Mouse (Mus musculus): ENCODE results near the gene Acat1.

Gene Acat1

DNA sequence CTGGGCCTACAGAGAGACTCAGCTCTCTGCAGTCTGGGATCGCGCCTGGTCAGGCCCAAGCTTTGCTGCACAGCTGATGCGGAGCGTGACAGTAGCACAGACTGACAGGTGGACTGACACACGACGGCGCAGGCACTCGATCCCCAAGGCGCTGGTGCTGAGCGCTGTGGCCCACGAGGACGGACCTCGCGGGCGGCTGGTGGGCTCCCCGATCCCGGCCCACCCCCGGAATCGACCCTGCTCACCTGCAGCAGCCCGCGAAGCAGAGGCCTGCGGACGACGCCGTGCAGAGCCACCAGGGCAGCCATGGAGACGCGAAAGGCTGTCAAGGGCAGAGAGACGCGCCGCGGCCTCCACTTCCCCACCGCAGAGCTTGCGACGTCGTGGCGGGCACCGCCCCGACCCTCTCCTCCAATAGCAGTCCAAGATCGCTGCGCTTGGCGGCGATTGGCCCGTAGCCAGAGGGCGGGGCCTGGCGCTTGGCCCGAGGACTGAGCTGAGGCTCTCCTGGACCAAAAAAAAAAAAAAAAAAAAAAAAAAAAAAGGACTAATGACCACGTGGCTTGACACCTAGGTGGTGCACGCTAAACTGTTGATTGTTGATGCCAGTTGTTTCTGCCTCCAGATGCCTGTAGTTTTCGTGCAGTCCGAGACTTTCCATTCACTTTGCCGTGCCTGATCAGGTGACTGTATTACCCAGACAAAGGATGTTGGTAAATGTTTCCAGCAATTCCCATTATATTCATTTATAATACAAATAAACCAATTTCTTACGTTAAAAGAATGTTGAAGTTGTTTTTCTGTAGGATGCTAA, at the start of gene Acat1:
Gene Acat1 (minus strand): TSS at position 415 of the 814 bp plus-strand sequence.
- CTCF ChIA-PET, result no interaction called here

DNA sequence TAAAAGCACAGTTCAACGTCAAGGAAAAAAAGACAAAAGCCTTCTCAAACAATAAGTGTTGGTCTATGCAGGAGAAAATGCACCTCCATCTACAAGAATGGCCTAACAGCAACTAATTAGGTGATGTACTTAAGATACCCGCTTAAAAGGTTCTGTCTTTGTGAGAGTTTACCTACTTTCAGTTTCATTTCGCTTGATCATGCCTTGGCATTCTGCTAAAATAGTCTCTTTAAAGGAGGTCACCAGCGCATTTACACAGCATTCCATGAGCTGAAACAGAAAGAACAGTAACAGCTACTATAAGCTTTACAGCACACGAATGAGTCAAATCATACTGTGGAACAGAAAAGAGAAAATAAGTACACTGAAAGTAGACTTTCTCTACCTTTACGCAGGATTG, 24.6 kb upstream of the Acat1 start:
- CTCF ChIA-PET, result no interaction called here

DNA sequence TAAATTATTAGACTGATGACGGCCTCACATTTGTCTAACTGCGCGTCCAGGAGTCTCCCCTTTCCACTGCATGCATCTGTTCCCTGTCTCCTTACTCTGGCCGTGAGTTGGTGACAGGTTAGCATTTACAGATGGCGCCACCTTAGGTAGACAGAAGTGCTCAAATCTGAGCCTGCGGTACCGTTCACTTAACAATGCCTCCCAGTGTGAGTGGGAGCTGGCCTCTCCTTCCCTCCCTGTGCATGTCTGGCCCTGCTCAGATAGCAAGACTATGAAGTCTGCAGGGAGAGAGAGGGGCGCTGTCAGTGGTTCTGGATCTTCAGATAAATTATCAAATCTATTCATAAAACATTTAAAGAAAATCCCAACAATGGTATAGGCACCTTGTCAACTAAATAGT, 5.1 kb upstream of the Acat1 start:
- CTCF ChIA-PET, result no interaction called here

DNA sequence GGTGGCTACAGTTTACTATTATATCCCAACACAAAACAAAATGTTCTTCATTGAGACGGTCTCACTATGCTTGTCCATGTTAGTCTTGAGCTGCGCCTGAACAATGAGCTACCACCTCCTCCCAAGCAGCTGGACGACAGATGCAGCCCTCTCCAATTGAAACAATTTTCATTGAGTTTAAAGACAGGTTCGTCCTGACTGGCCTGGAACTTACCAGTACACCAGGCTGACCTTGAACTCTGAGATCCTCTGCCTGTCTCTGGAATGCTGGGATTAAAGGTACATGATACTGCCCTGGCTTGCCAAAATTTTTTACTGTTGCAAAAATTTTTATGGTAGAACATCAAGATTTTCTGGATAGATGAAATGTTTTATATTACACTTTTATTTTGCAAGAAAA, 4.1 kb upstream of the Acat1 start:
- CTCF ChIA-PET, result no interaction called here

DNA sequence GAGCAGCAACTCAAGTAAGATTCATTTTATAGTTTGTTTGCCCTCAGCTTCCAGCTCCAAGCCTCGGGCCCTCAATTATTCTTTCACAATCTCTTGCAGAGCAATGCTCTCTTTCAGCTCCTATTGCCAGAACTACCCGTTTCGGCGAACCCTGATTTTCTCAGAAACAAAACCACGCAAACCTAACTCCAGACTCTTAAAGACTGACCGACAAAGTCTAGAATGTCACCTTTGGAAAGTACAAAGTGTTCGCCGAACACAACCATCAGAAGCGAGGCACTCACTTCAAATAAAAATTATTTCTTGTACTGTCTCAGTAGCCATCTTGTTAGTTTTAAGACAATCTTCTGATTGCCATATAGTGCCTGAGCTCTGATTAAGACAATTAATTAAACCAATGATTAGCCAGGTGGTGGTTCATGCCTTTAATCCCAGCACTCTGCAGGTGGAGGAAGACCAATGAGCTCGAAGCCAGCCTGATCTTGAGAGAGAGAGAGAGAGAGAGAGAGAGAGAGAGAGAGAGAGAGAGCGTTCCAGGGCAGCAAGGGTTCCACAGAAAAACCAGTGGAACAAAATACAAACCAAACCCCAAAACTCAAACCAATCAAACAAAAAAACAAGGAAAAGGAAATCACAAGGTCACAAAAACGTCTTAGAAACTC, 745 bp downstream of the Acat1 start:
- CTCF ChIA-PET, result interaction anchor here (0.6 kb wide), 1 partner anchor 104 kb away, joined by 4 read pairs; no protein-coding TSS in a partner anchor

DNA sequence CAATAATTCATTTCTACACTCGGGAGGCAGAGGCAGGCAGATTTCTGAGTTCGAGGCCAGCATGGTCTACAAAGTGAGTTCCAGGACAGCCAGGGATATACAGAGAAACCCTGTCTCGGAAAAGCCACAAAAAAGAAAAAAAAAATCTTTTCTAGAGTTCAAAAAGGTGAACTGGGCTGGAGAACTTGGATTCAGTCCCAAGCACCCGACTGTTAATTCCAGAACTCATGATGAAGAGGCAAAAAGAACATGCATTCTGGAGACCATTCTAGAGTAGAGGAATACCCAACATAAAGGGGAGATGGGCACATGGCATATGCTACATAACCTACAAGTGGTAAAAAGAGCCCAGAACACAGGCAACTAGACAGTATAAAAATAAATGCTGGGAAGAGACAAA, 2.4 kb downstream of the Acat1 start:
- CTCF ChIA-PET, result no interaction called here

DNA sequence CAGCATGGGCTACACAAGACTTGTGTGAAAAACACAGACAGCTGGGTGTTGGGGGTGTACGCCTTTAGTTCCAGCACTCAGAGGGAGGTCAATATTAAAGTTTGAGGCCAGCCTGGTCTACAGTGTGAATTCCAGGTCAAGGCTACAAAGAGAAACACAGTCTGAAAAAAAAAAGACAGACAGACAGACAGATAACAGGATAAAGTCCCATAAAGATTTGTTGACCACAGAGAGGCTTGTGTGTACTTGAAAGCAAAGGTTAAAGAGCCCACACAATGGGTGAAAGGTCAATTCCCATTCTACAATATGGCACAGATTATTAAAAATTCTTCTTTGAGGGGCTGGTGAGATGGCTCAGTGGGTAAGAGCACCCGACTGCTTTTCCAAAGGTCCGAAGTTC, 3.0 kb downstream of the Acat1 start:
- CTCF ChIA-PET, result no interaction called here

DNA sequence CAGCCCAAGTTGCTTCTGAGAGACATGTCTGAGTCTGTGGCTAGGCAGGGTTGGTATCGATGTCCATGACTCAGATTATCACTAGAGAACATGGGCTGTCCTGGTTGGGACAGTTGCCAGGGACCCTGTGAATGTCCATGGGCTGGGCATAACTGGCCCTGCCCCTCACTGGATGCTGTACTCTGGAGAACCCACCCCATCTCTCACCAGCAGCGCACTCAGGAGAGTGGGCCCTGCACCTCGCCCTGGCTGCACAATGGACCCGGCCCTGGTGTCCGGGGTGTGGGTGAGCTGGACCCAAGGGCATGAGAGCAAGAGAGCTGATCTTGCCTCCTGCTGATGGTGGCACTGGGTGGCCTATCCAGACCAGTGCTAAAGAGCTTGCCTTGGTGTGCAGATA, 5.2 kb downstream of the Acat1 start:
- CTCF ChIA-PET, result no interaction called here

DNA sequence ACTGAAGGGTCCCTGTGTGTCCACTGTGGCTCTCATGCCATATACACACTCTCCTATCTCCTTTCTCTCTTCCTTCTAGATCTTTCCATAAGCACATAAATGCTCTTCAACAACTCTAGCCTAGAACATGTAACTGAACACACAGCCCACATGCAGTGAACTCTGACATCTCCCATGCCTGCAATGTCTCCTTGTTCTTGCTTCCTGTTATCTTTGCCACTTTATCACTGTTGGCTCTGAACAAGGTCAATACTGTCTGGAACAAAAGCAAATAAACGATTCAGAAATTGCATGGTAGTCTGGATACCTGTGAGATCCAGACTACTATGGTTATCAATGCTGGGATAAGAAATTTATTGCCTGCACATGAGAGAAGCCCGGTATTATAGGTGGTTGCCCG, 6.3 kb downstream of the Acat1 start:
- CTCF ChIA-PET, result interaction anchor here (1.6 kb wide), 1 partner anchor 64 kb away, joined by 7 read pairs; no protein-coding TSS in a partner anchor

DNA sequence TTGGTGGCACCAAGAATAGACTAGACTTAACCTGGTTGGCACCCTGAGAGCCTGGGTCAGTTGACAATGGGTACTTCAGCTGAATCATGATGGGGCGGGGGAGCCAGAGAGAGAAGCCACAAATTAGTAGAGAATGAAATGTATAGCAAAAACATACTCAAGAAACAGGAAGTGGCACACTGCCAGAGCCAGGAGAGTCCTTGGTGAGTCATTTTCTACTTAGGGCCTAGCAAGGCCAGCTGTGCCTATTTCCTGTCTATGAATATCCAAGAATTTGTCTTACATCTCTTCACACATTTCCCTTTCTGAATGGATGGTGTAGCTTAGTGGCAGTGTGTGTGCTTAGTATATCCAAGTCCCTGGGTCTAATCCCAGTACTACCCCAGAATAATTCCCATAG, 6.8 kb downstream of the Acat1 start:
- CTCF ChIA-PET, result interaction anchor here (1.6 kb wide), 1 partner anchor 64 kb away, joined by 7 read pairs; no protein-coding TSS in a partner anchor

DNA sequence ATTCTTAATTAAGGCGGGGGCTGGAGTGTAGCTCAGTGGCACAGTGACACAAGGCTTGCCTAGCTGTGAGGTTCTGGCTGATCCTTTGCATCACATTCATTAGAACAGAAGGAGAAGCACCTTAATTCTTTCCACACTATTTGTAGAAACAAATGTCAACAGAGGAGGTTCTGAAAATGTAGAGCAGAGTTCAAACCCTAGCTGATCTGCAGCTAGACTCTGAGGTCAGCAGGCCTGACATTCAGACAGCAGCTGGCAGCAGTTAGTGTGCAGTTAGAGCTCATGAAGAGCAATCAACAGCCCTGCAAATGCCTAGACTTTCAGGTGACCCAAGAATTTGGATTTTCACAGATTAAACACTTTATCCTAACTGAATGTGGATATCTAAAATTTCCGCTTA, 8.6 kb downstream of the Acat1 start:
- CTCF ChIA-PET, result no interaction called here

DNA sequence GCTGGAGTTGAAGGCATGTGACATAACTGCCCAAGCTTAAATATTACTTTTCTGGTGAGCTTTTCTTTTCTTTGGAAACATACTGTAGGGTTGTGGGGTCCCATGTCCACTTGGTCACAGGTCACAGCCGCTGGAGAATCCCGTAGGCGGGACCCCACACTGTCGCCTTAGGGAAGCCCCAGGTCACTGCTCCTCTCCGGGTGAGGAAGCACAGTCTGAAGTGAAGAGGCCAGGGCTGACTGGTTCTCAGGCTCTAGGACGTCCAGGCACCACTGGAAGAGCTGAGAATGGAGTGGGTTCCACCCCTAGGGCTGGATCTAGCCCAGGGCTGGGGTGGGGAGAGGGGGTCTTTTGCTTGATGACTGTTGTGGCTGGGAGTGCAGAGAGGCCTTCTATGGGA, 11.6 kb downstream of the Acat1 start:
- CTCF ChIA-PET, result interaction anchor here (0.5 to 0.6 kb wide), 2 partner anchors 88 to 102 kb away, joined by 3 read pairs; no protein-coding TSS in a partner anchor

DNA sequence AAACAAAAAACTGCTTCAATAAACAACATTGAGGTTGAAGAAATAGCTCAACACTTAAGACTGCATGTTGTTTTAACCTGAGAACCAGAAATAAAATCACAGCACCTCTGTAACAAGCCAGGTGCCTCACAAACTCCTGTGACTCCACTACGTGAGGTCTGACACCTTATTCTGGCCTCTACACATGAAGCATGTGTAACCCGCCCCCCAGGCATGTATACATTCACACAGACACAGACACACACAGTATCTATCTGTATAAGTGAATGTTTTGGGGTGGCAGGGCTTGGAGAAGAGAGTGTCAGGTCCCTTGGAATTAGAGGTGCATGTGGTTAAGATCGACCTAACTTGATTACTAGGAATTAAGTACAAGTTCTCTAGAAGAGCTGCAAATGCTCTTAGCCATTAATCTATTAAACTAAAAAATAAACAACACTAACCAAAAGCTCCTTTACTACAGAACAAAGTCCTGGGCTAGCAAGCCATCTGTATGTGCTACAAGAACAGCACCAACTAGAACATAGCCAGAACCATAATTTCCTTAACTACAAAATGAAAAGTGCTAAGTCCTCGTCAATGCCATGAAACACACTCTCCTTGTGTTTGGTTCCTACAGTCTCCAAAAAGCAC, 13.1 kb downstream of the Acat1 start:
- CTCF ChIA-PET, result no interaction called here

DNA sequence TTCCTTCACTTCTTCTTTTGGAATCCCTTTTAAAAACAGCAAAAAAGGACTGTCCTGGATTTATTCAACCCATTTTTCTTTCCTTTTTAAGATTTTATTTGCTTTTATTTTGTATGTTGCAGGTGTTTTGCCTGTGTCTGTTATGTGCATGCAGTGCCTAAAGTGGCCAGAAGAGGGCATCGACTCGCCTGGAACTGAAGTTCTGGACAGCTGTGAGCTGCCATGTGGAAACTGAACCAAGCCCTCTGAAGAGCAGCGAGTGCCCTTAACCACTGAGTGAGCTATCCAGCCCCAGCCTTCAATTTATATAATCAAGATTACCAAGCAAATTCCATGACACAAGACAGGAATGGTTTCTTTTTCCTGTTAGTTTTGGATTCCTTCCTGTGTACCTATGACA, 15.4 kb downstream of the Acat1 start:
- CTCF ChIA-PET, result interaction anchor here (1.4 kb wide), 1 partner anchor 79 kb away, joined by 3 read pairs; no protein-coding TSS in a partner anchor

DNA sequence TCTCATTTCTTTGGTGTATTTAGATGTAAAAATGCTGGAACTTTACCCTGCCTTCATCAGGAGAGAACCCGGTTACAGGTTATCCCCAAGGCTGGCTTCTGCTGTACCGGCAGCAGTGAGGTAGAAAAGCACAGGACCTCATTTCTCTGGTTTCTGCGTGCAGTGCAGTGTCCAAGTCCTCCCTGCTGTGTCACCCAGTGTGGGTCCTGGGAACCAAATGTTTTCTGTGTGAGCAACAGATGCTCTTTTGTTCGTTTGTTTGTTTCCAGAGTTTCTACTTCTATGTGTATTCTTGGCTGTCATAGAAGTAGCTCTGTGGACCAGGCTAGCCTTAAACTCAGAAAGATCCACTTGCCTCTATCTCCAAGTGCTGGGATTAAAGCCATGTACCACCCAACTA, 28.3 kb downstream of the Acat1 start:
- CTCF ChIA-PET, result no interaction called here

DNA sequence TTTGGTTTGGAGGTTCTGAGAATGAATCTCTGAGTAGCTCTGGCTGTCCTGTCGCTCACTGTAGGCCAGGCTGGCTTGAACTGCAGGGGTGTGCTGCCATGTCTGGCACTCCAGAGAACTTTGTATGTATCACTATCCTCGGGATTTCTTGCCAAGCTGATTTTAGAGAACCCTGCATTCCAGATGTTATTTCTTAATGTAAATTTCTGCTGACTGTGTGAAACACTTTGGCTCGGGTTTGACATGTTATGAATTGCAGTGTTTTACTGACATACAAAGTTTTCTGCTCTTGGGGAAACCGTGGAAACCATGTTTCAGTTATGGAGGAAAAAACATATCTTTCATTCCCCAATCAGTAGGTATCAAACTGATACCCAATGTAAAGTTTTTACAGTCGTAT, 34.5 kb downstream of the Acat1 start:
- CTCF ChIA-PET, result no interaction called here

DNA sequence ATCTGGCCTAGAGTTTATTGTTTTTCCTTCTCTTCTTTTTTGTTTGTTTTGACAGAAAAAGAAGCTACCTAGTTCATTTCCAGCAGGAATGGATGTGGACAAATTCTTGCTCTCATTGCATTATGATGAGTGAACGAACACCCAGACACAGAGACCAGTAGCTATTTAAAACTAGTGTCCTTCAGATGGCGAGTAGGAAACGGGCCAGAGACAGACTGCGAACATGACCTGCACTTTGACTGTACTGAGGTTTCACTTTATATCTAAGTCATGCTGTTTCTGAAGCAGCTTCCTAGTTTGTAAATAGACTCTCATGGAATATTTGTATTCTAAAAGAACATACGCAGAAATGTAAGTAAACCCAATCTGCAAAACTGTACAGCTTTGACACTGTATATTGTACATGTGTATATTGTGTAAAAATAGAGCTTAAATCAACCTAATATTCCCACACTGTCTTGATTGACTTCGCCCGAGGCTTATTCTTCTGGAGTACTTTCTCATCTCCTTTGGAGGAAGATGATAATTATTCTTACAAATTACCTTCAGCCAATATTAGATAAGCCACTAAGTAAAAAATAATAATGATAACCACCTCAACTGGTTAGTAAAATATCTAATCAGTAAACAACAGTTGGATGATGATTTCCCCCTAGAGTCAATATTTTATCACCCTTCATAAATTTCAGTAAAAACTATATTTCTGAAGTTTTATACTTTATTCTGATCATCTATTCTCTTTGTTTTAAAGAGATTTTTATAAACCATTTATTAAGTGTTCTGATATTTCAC, 37.5 kb downstream of the Acat1 start:
- CTCF ChIA-PET, result no interaction called here

DNA sequence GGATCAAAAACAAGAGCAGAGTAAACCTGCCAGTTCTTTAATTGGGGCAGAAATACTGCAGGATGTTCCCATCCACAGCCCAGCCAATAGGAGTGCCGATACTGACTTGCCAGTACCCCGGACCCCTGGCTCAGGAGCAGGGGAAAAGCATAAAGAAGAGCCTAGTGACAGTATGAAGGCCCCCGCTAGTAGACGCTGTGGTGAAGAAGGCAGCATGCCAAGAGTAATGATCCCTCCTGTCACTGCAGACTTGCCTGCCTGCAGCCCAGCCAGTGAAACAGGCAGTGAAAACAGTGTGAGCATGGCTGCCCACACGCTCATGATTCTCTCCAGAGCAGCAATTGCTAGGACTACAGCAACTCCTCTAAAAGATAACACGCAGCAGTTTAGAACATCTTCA, 39.5 kb downstream of the Acat1 start:
- CTCF ChIA-PET, result no interaction called here

DNA sequence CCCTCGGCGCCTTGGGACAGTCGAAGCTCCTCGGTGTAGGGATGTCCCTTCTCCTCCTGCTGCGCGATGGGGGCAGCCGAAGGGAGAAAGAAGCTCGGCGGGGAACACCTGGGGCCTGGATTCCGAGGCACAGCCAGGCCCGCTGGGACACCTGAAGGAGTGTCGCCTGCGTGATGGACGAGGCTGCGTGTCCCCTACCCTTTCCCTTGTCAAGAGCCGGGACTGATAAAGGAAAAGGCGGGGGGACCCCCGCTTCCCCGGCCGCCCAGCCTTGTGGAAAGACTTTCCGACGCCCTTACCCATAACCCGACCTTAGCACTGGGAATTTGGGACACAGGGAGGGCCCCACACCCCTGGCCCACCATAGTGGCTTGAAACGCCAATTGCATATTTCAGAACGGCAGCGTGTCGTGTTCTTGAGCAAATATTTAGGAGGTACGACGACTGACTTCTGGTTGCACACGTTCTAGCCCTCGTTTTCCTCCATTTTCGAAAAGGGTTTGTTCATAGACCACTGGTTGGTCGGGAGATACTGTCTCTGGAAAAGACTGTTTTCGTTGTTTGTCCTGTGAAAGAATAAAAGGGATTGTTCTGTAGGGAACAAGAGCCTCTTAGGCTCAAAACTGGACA, 72.7 kb downstream of the Acat1 start:
- CTCF ChIA-PET, result no interaction called here

DNA sequence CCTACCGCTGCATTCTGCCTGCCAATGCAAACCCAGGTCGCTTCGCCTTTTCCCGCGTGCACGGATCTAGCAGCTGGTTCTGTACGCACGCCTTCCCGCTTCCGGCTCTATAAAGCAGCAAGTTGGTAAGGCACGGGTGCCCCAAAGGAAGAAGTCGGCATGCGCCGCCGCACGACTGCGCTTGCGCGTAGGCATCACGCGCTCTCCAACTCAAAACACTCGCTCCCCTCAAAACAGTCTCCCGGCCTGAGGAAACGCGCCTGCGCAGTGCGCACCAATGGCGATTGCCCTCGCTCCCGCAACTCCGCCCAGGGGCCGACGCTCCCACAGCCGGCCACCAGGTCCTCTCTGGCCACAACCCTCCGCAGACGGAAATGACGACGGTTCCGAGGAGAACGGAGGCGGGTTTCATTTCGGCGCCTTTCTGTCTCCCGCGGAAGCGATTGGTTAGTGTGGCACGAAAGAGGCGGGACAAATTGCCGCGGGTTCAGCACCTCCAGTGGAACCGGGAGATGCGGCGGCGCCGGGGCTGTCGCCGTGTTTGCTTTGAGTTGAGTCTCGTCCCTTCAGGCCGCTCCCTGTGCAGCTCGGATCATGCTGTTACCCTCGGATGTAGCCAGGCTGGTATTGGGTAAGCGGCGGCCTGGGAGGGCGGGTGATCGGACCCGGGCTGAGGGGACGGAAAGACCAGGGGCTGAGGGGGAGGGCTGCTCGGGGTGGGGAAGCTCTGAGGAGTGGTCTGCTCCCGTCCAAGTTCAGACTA, 73.4 kb downstream of the Acat1 start, which contains the start of the genes Atm and Npat:
Gene Atm (minus strand): TSS at position 183 of the 763 bp plus-strand sequence.
Gene Npat (plus strand): TSS at position 490 of the 763 bp plus-strand sequence.
- CTCF ChIA-PET, result no interaction called here
